Mouse (Mus musculus) ES-Bruce4 (cell line): ENCODE measurements at regions not wholly inside any gene's neighbourhood (a gene's known extent, or its start where the extent isn't known, plus 50 kb on each side); places are given as distances from the start of the nearest gene placed in this dataset.

Experiments
- CTCF ChIP-seq: IDR thresholded peaks from one replicate; pipeline ENCODE4 v1.8.1; 2011; ENCODE audit warnings: low read depth, low read length
- POLR2A ChIP-seq: IDR thresholded peaks from one replicate; pipeline ENCODE4 v1.8.1; 2011; ENCODE audit warnings: low read length; ENCODE audit not compliant: insufficient read depth

DNA sequence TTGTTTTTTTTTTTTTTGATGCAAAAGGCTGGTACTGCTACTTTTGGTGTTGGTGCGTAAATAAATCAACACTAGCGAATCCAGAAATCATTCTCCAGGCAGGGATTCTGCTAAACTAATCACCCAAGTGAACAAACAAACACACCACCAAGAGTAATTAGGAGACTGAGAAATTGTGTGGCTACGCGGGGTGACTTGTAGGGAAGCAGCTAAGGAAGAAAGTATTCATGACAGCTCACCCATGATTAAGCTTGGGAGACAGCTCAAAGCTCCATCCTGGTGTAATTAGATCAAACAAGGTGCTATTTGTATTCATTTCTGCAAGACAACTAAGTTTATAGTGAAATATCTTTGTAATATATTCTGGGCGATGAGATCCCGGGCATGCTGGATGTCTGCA lies 153.7 kb upstream of the Frg1 start:
- TF ChIP-seq POLR2A: no peak
- no peak for TF ChIP-seq CTCF
